ENCODE assay signal across 8 mouse cellular contexts in the genomic region with DNA sequence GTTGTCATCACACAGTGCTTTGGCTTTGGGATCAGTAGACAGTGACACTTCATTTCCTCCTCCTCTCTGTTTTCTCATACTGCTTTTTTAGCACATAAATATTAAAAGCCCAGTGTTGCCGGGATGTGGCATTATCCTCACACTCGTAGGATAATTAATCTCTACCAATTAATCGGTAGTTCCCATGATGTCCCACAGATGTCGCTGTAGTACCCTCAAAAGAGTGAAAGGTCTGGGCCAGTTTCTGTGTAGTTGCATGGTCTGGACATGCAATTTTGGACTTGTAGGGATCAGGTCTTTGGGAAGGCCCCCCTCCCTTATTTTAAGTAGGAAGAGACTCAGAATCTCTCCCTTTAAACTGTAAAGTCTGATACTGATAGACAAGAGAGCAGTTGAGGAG. TPM values are rescaled to one million over a fixed set of nuclear protein-coding genes. Genes with fewer than 3 reads are reported as not detected.
A peak's percentile ranks its signal among the peaks of the same experiment; 100 is the strongest.
DNase-seq lines count a peak whose midpoint lies in the region; ATAC-seq and TF ChIP-seq lines count a peak whose summit lies in the region.

No protein-coding gene starts in this region.

- H3K27ac ChIP-seq in intestine, postnatal 0 days (ENCODE audit: low read depth, low read length) = no peak overlapping the region
- no peak overlapping the region for H3K27ac ChIP-seq in intestine, embryonic 15.5 days
- no peak overlapping the region for H3K27ac ChIP-seq in thymus, adult 2 months (ENCODE audit: control insufficient read depth, insufficient read depth, low read length)
- no peak overlapping the region for H3K27ac ChIP-seq in cortical plate, adult 2 months (ENCODE audit: insufficient read depth, low read length)
- no peak overlapping the region for H3K27ac ChIP-seq in midbrain, embryonic 16.5 days (ENCODE audit: low read length)

- peak; percentile 67 for TF ChIP-seq CTCF in intestine, postnatal 0 days (IDR thresholded peaks at IDR 0.05; ENCODE audit: low read depth)
- no peak for TF ChIP-seq CTCF in thymus, adult 2 months (IDR thresholded peaks at IDR 0.05; ENCODE audit: borderline replicate concordance, control insufficient read depth, extremely low read depth, insufficient read depth, low read length, poor library complexity)
- TF ChIP-seq CTCF in cortical plate, adult 2 months (IDR thresholded peaks at IDR 0.05; ENCODE audit: extremely low read depth, insufficient read depth, low read length) = peak; percentile 34; the same call in 1 of the 2 replicates

- 35% methylated on average over 4 of the region's 4 CpGs for WGBS in intestine, postnatal 0 days
- 34% methylated on average over 4 of the region's 4 CpGs for WGBS in intestine, embryonic 15.5 days
- 63% methylated on average over 4 of the region's 4 CpGs for WGBS in thymus, adult 2 months
- WGBS in midbrain, embryonic 16.5 days = 21% methylated on average over 4 of the region's 4 CpGs

- H3K36me3 ChIP-seq in intestine, postnatal 0 days (ENCODE audit: control insufficient read depth, insufficient read depth) = peaks cover 90% of the 10 kb centered on the region
- H3K36me3 ChIP-seq in intestine, embryonic 15.5 days = peaks cover 36% of the 10 kb centered on the region
- peaks cover 34% of the 10 kb centered on the region for H3K36me3 ChIP-seq in thymus, adult 2 months (ENCODE audit: control insufficient read depth, insufficient read depth, low read length)
- H3K36me3 ChIP-seq in midbrain, embryonic 16.5 days (ENCODE audit: control insufficient read depth, insufficient read depth, low read length) = peaks cover 50% of the 10 kb centered on the region

- ATAC-seq in intestine, postnatal 0 days = no peak
- no peak for ATAC-seq in intestine, embryonic 15.5 days
- no peak for ATAC-seq in midbrain, embryonic 16.5 days

- no peak overlapping the region for H3K4me2 ChIP-seq in intestine, postnatal 0 days (replicated peaks; ENCODE audit: low read depth)
- no peak overlapping the region for H3K4me2 ChIP-seq in intestine, embryonic 15.5 days (replicated peaks)
- H3K4me2 ChIP-seq in midbrain, embryonic 16.5 days (ENCODE audit: low read length) = no peak overlapping the region

- H3K4me3 ChIP-seq in intestine, postnatal 0 days (ENCODE audit: low read depth, low read length) = no peak overlapping the region
- no peak overlapping the region for H3K4me3 ChIP-seq in intestine, embryonic 15.5 days (replicated peaks)
- H3K4me3 ChIP-seq in thymus, adult 2 months (ENCODE audit: control insufficient read depth, insufficient read depth, low read length) = no peak overlapping the region
- H3K4me3 ChIP-seq in cortical plate, adult 2 months (ENCODE audit: insufficient read depth, low read length) = no peak overlapping the region
- no peak overlapping the region for H3K4me3 ChIP-seq in midbrain, embryonic 16.5 days (ENCODE audit: low read depth, low read length)

- DNase-seq in thymus, adult 2 months = peak; percentile 7
- DNase-seq in thymus, postnatal 0 days (ENCODE audit: low spot score) = no peak
- DNase-seq in natural killer cell, adult 2 months (ENCODE audit: low spot score in 2 of 2) = peak; percentile 17 to 33
- DNase-seq in gastrocnemius, postnatal 36 days = no peak

- no peak overlapping the region for H3K9ac ChIP-seq in intestine, postnatal 0 days (ENCODE audit: low read depth, low read length)
- H3K9ac ChIP-seq in intestine, embryonic 15.5 days = no peak overlapping the region
- no peak overlapping the region for H3K9ac ChIP-seq in midbrain, embryonic 16.5 days (ENCODE audit: low read depth, low read length)

- no peak for TF ChIP-seq POLR2A in thymus, adult 2 months (IDR thresholded peaks at IDR 0.05; ENCODE audit: control insufficient read depth, extremely low read depth, insufficient read depth, low read length, poor library complexity)
- no peak for TF ChIP-seq POLR2A in cortical plate, adult 2 months (IDR thresholded peaks at IDR 0.05; ENCODE audit: extremely low read depth, insufficient read depth, low read length)

- H3K4me1 ChIP-seq in intestine, postnatal 0 days (replicated peaks; ENCODE audit: control insufficient read depth, insufficient read depth, low read length) = no peaks in the 10 kb centered on the region
- H3K4me1 ChIP-seq in intestine, embryonic 15.5 days (replicated peaks) = no peaks in the 10 kb centered on the region
- H3K4me1 ChIP-seq in thymus, adult 2 months (replicated peaks; ENCODE audit: control insufficient read depth, insufficient read depth, low read length) = no peaks in the 10 kb centered on the region
- peaks cover 8% of the 10 kb centered on the region for H3K4me1 ChIP-seq in cortical plate, adult 2 months (ENCODE audit: control insufficient read depth, insufficient read depth, low read length)
- no peaks in the 10 kb centered on the region for H3K4me1 ChIP-seq in midbrain, embryonic 16.5 days (ENCODE audit: control insufficient read depth, insufficient read depth, low read length)

- no peaks in the 10 kb centered on the region for H3K27me3 ChIP-seq in intestine, postnatal 0 days (replicated peaks; ENCODE audit: control insufficient read depth, insufficient read depth, low read length)
- no peaks in the 10 kb centered on the region for H3K27me3 ChIP-seq in intestine, embryonic 15.5 days (replicated peaks)
- H3K27me3 ChIP-seq in thymus, adult 2 months (ENCODE audit: control insufficient read depth, insufficient read depth, low read length) = no peaks in the 10 kb centered on the region
- H3K27me3 ChIP-seq in midbrain, embryonic 16.5 days (ENCODE audit: control insufficient read depth, insufficient read depth, low read depth, low read length) = no peaks in the 10 kb centered on the region

- no peaks in the 10 kb centered on the region for H3K9me3 ChIP-seq in intestine, postnatal 0 days (ENCODE audit: control insufficient read depth)
- no peaks in the 10 kb centered on the region for H3K9me3 ChIP-seq in intestine, embryonic 15.5 days
- H3K9me3 ChIP-seq in midbrain, embryonic 16.5 days (replicated peaks; ENCODE audit: control insufficient read depth, low read length, poor library complexity, severe bottlenecking) = no peaks in the 10 kb centered on the region

- intact Hi-C loops in gastrocnemius, postnatal 36 days (cut with DNase I) = no loop called here

RNA-seq across cellular contexts. Expression of a gene that starts 18.8 kb away (rescaled TPM):
- polyA plus RNA-seq in intestine, postnatal 0 days (2015; fragmentation: Nextera tagmentation; extraction: Ambion mirVana) = 0.60 and 0.86 TPM in 2 replicates
- polyA plus RNA-seq in intestine, embryonic 15.5 days (2015; fragmentation: Nextera tagmentation; extraction: Ambion mirVana) = 1.0 and 1.2 TPM in 2 replicates
- 1.6 and 2.5 TPM in 2 replicates for polyA plus RNA-seq in thymus, adult 2 months (2012; rRNA removed)
- 1.9 and 3.2 TPM in 2 replicates for polyA plus RNA-seq in thymus, postnatal 0 days (2015; fragmentation: Nextera tagmentation; extraction: Ambion mirVana)
- 0.29 and 0.38 TPM in 2 replicates for polyA plus RNA-seq in cortical plate, adult 2 months (2012; rRNA removed)
- not detected for total RNA-seq in gastrocnemius, postnatal 36 days (2021)
- 1.8 and 2.8 TPM in 2 replicates for polyA plus RNA-seq in midbrain, embryonic 16.5 days (2015; fragmentation: Nextera tagmentation; extraction: Ambion mirVana)

RNA-seq across cellular contexts. Expression of a gene that starts 19.3 kb away (rescaled TPM):
- 0.16 TPM in 1 of 2 replicates, not detected in the other for polyA plus RNA-seq in intestine, postnatal 0 days (2015; fragmentation: Nextera tagmentation; extraction: Ambion mirVana)
- polyA plus RNA-seq in intestine, embryonic 15.5 days (2015; fragmentation: Nextera tagmentation; extraction: Ambion mirVana) = 0.44 and 0.48 TPM in 2 replicates
- 0.75 and 0.89 TPM in 2 replicates for polyA plus RNA-seq in thymus, adult 2 months (2012; rRNA removed)
- polyA plus RNA-seq in thymus, postnatal 0 days (2015; fragmentation: Nextera tagmentation; extraction: Ambion mirVana) = 0.90 and 1.0 TPM in 2 replicates
- 2.2 and 2.7 TPM in 2 replicates for polyA plus RNA-seq in cortical plate, adult 2 months (2012; rRNA removed)
- total RNA-seq in gastrocnemius, postnatal 36 days (2021) = not detected
- 3.4 and 4.5 TPM in 2 replicates for polyA plus RNA-seq in midbrain, embryonic 16.5 days (2015; fragmentation: Nextera tagmentation; extraction: Ambion mirVana)

RNA-seq across cellular contexts. Expression of a gene that starts 39.7 kb away (rescaled TPM):
- polyA plus RNA-seq in intestine, postnatal 0 days (2015; fragmentation: Nextera tagmentation; extraction: Ambion mirVana) = 6.5 and 8.2 TPM in 2 replicates
- 16.2 and 16.6 TPM in 2 replicates for polyA plus RNA-seq in intestine, embryonic 15.5 days (2015; fragmentation: Nextera tagmentation; extraction: Ambion mirVana)
- 24.7 and 25.3 TPM in 2 replicates for polyA plus RNA-seq in thymus, adult 2 months (2012; rRNA removed)
- polyA plus RNA-seq in thymus, postnatal 0 days (2015; fragmentation: Nextera tagmentation; extraction: Ambion mirVana) = 8.0 and 10.8 TPM in 2 replicates
- polyA plus RNA-seq in cortical plate, adult 2 months (2012; rRNA removed) = 36.1 and 38.7 TPM in 2 replicates
- 10 to 100 TPM; 30.4 to 35.5 TPM for total RNA-seq in gastrocnemius, postnatal 36 days (2021)
- polyA plus RNA-seq in midbrain, embryonic 16.5 days (2015; fragmentation: Nextera tagmentation; extraction: Ambion mirVana) = 30.4 and 37.9 TPM in 2 replicates

RNA-seq across cellular contexts. Expression of a gene that starts 58.9 kb away (rescaled TPM):
- 0.34 TPM in 1 of 2 replicates, not detected in the other for polyA plus RNA-seq in intestine, postnatal 0 days (2015; fragmentation: Nextera tagmentation; extraction: Ambion mirVana)
- 1.1 and 1.5 TPM in 2 replicates for polyA plus RNA-seq in intestine, embryonic 15.5 days (2015; fragmentation: Nextera tagmentation; extraction: Ambion mirVana)
- polyA plus RNA-seq in thymus, adult 2 months (2012; rRNA removed) = 1.8 and 2.0 TPM in 2 replicates
- polyA plus RNA-seq in thymus, postnatal 0 days (2015; fragmentation: Nextera tagmentation; extraction: Ambion mirVana) = 1.1 and 1.8 TPM in 2 replicates
- not detected in 2 replicates for polyA plus RNA-seq in cortical plate, adult 2 months (2012; rRNA removed)
- total RNA-seq in gastrocnemius, postnatal 36 days (2021) = not detected
- not detected in 2 replicates for polyA plus RNA-seq in midbrain, embryonic 16.5 days (2015; fragmentation: Nextera tagmentation; extraction: Ambion mirVana)

Comparison
In these comparisons a context has a peak if more than half of its experiments do, and no peak if none do; other contexts are left out.
1. DNase-seq: peak in thymus, adult 2 months (single experiment) and natural killer cell, adult 2 months (2 of 2); none in thymus, postnatal 0 days (single experiment) and gastrocnemius, postnatal 36 days (0 of 2).